Mouse (Mus musculus) ES-E14 (cell line): ENCODE results near the gene Elavl2. TPM values are rescaled to one million over a fixed set of nuclear protein-coding genes. Genes with fewer than 3 reads are reported as not detected.
A peak's percentile ranks its signal among the peaks of the same experiment; 100 is the strongest.

ENCODE experiments used
- DNase-seq: peaks from one replicate; pipeline ENCODE4 v3.0.0-alpha.2; 2013; ENCODE audit warnings: low read depth, low spot score
- H3K27ac ChIP-seq: 2 replicates; pipeline ENCODE4 v1.5.1; 2012; ENCODE audit warnings: low read depth, mild to moderate bottlenecking, low read length, moderate library complexity, mixed read lengths; ENCODE audit not compliant: poor library complexity, insufficient read depth, severe bottlenecking
- H3K36me3 ChIP-seq: 2 replicates; pipeline ENCODE4 v1.6.1; 2012; ENCODE audit warnings: mild to moderate bottlenecking, low read length, moderate library complexity, mixed read lengths; ENCODE audit not compliant: control insufficient read depth, poor library complexity, insufficient read depth, severe bottlenecking
- H3K4me1 ChIP-seq, 2 experiments: fragments of 150-350 bp in 1 of 2; sonication (generic) in 1 of 2; 2 replicates each; pipeline ENCODE4 v1.6.1; 2012; ENCODE audit warnings: low read length in 2 of 2, mild to moderate bottlenecking in 1 of 2, mixed read lengths in 1 of 2; ENCODE audit not compliant: control insufficient read depth in 2 of 2, insufficient read depth in 2 of 2, poor library complexity in 1 of 2
- H3K4me3 ChIP-seq, 2 experiments: fragments of 150-350 bp in 1 of 2; sonication (generic) in 1 of 2; 2 replicates each; pipeline ENCODE4 v1.5.1; 2012; ENCODE audit warnings: low read length in 2 of 2, low read depth in 1 of 2, mild to moderate bottlenecking in 1 of 2, mixed read lengths in 1 of 2; ENCODE audit not compliant: insufficient read depth in 1 of 2, poor library complexity in 1 of 2, severe bottlenecking in 1 of 2
- H3K9ac ChIP-seq: 2 replicates; pipeline ENCODE4 v1.6.1; 2012; ENCODE audit warnings: low read depth, mild to moderate bottlenecking, low read length, mixed read lengths; ENCODE audit not compliant: poor library complexity, insufficient read depth, severe bottlenecking
- H3K9me3 ChIP-seq: fragments of 150-350 bp; sonication (generic); 2 replicates; pipeline ENCODE4 v1.6.1; 2012; ENCODE audit warnings: low read depth, mild to moderate bottlenecking, low read length; ENCODE audit not compliant: control insufficient read depth, insufficient read depth
- CHD2 ChIP-seq: IDR thresholded peaks from 2 replicates; pipeline ENCODE4 v1.6.1; 2014; ENCODE audit warnings: mild to moderate bottlenecking, low read depth, low read length, inconsistent platforms
- HCFC1 ChIP-seq: IDR thresholded peaks from 2 replicates; pipeline ENCODE4 v1.6.1; 2012; ENCODE audit warnings: low read length, inconsistent platforms, borderline replicate concordance; ENCODE audit not compliant: insufficient read depth
- MAFK ChIP-seq: IDR thresholded peaks from 2 replicates; pipeline ENCODE4 v1.6.1; 2014; ENCODE audit warnings: mild to moderate bottlenecking, low read depth, low read length, inconsistent platforms; ENCODE audit not compliant: insufficient read depth
- ZC3H11A ChIP-seq: IDR thresholded peaks from 2 replicates; pipeline ENCODE4 v1.6.1; 2012; ENCODE audit warnings: low read depth, mild to moderate bottlenecking, inconsistent platforms, low read length, borderline replicate concordance
- ZNF384 ChIP-seq: IDR thresholded peaks from 2 replicates; pipeline ENCODE4 v1.6.1; 2012; ENCODE audit warnings: low read depth, low read length, inconsistent platforms
- in situ Hi-C, 2 experiments: fragments of 600-800 bp; cut with MboI; formaldehyde crosslinking; loops; one replicate each; pipeline ENCODE4 v1.15.1; 2025; ENCODE audit warnings: low sequenced_read_pairs in 2 of 2, inconsistent platforms in 1 of 2; ENCODE audit not compliant: unreplicated experiment in 2 of 2
- total RNA-seq: library from RNA; depleted of rRNA; stranded (reverse); fragments of 300-350 nt; gene quantifications from 2 replicates; pipeline ENCODE4 v1.2.3, GENCODE M21; 2012

Gene Elavl2
- total RNA-seq, 1 experiment = 15.5 TPM

DNA sequence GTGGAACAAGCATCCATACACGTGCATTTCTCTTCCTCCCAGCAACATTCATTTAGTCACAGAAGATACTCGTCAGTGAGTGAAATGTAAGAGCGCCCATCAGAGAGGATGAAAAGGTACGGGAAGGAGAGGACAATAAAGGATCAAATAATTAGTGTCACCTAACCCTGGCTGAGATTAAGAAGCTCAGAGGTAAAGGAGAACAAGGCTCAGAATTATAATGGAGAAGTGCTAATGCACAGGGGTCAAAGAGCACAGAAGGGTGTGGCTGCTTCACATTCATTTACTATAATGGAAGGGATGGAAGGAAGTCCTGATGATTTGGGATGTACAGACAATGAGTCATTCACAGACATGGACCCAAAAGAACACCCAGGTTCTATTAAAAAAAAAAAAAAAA, 36.6 kb downstream of the Elavl2 start:
- Histone ChIP-seq H3K36me3 (no peaks in the 10 kb centered on the region), H3K4me1 (peaks cover 0 to 9% of the 10 kb centered on the region in 2 experiments; a peak in 2 of 4 replicates), H3K9ac (no peak overlapping the region), H3K4me3 (no peak overlapping the region), H3K9me3 (no peaks in the 10 kb centered on the region), H3K27ac (no peak overlapping the region)
- in situ Hi-C loops = no loop called here
- DNase-seq = no peak
- TF ChIP-seq ZNF384 (0 out of 2 replicates have a peak, but pooled peaks have one; percentile 54), CHD2 (no peak)

DNA sequence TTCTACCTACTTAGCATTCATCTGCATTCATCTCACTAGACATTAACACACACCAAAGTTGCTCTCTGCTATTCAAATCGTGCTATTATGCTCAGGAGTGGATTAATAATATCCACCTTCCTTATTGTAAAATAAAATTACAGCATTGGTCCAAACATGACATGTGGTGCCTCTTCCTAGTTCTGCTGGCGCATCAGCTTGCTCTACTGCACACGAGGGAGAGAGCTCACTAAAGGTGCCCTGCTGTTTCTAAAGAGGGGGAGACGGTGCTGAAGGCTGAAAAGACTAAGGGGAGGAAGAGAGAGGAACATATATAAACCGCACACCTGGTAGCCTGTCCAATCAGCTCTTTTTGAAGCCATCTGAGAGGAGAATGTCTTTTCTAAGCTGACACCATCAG, 38.1 kb downstream of the Elavl2 start:
- no peak overlapping the region for H3K9ac ChIP-seq
- no peak for TF ChIP-seq HCFC1
- TF ChIP-seq ZNF384 = no peak
- TF ChIP-seq ZC3H11A = no peak
- no peak for TF ChIP-seq CHD2
- no peak for TF ChIP-seq MAFK
- in situ Hi-C loops = no loop called here

DNA sequence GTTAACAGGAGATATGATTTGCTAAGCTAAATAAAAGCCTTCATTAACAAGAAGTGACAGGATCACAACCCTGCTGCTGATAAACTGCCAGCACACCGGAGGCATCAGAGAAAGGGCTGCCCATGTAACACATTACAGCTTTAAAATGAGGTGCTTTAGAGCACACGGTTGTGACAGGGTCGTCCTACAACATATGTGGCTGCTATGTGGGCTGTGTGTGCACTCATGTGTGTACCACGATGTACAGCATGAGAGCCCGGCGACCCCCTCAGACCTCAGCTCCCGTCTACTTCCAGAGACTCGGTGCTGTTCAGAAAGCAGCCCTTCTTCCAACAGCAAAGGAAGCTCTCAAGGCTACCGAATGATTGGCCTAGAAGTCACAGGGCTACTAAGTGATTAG, 47.4 kb downstream of the Elavl2 start:
- no peak for TF ChIP-seq ZNF384
- no peak for TF ChIP-seq ZC3H11A
- no peak for TF ChIP-seq MAFK
- no peak for TF ChIP-seq HCFC1
- no peak for TF ChIP-seq CHD2
- Histone ChIP-seq H3K4me3 (no peak overlapping the region), H3K36me3 (no peaks in the 10 kb centered on the region), H3K9ac (no peak overlapping the region), H3K27ac (peak overlapping the region; percentile 27; the same call in 1 of the 2 replicates), H3K4me1 (peaks cover 5 to 7% of the 10 kb centered on the region in 2 experiments), H3K9me3 (no peaks in the 10 kb centered on the region)
- in situ Hi-C loops = no loop called here
- DNase-seq = no peak

More for the DNA sequence above, 38.1 kb downstream of the Elavl2 start:
- H3K4me1 ChIP-seq = peaks cover 0 to 9% of the 10 kb centered on the region in 2 experiments; a peak in 2 of 4 replicates
- H3K4me3 ChIP-seq = no peak overlapping the region
- H3K27ac ChIP-seq = no peak overlapping the region
- no peak for DNase-seq
- no peaks in the 10 kb centered on the region for H3K9me3 ChIP-seq
- no peaks in the 10 kb centered on the region for H3K36me3 ChIP-seq

DNA sequence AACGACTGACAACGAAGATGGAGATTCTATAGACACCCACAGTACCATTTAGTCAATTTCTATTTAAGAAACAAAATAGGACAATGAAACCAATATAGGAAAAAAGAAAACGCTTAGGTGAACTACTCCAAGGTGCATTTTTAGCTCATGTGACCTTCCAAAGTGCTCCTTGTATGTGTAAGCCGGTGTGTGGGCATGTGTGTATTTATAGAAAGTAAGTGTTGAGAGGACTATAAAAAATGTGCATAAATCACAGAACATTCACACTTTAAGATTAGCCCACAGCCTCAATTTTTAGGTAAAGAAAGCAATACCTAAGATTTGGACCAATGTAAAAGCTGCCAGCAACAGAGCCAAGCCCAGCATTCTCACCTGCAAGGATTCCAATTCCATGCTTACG, 51.0 kb downstream of the Elavl2 start:
- Histone ChIP-seq H3K9ac (no peak overlapping the region), H3K4me1 (peaks cover 10% of the 10 kb centered on the region in 2 experiments), H3K27ac (no peak overlapping the region), H3K36me3 (no peaks in the 10 kb centered on the region), H3K4me3 (no peak overlapping the region), H3K9me3 (no peaks in the 10 kb centered on the region)
- in situ Hi-C loops = no loop called here
- TF ChIP-seq HCFC1 = no peak
- DNase-seq = no peak

DNA sequence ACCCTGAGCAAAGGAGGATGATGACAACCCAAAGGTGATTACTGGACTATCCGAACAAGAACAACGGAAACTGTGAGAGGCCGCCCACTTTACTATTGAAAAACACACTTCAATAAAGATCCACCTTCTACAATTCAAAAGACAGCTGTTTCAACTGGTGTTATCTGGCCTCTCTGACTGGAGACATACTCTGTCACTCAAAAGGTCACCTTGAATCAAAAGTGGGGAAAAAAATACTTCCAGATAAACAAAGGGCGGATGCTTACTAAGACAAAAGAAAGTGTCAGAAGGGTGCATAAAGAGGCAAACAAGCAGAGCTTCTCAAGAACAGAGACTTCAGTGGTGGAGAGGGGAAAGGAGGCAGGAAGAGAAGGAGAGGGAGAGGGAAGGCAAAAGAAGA, 66.4 kb downstream of the Elavl2 start:
- H3K36me3 ChIP-seq = no peaks in the 10 kb centered on the region
- in situ Hi-C loops = no loop called here
- TF ChIP-seq HCFC1 (no peak), ZNF384 (peak; percentile 76)

More for the DNA sequence above, 66.4 kb downstream of the Elavl2 start:
- Histone ChIP-seq H3K4me1 (peaks cover 0 to 5% of the 10 kb centered on the region in 2 experiments; a peak in 2 of 4 replicates), H3K9me3 (no peaks in the 10 kb centered on the region), H3K9ac (no peak overlapping the region), H3K27ac (no peak overlapping the region), H3K4me3 (no peak overlapping the region)
- DNase-seq = no peak
